Mouse (Mus musculus) cerebral cortex, adult 2 months (tissue): ENCODE results near the gene Mindy1.

Experiments used
- WGBS: fragments of 180-500 bp; shearing (Covaris S2); methylation state at CpG from one replicate; pipeline ENCODE4 v1.1.7; 2018; 5-methylcytosine and 5-hydroxymethylcytosine counted together

The Mindy1 gene

DNA sequence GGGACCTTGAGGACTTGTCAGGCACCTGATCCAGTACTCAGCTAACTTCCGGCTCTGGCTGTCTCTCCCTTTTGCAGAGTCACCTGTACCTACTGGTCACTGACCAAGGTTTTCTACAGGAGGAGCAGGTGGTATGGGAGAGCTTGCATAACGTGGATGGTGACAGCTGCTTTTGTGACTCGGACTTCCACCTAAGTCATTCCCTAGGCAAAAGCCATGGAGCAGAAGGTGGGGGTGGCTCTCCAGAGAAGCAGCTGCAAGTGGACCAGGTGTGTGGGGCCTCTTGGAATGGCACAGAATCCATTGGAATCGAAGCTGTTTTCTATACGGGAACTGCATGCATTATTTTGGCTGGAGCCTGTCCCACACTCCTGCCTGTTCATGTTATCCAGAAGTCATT is 13.6 kb downstream of the Mindy1 start:
- WGBS = 71% methylated on average over 5 of the region's 5 CpGs

DNA sequence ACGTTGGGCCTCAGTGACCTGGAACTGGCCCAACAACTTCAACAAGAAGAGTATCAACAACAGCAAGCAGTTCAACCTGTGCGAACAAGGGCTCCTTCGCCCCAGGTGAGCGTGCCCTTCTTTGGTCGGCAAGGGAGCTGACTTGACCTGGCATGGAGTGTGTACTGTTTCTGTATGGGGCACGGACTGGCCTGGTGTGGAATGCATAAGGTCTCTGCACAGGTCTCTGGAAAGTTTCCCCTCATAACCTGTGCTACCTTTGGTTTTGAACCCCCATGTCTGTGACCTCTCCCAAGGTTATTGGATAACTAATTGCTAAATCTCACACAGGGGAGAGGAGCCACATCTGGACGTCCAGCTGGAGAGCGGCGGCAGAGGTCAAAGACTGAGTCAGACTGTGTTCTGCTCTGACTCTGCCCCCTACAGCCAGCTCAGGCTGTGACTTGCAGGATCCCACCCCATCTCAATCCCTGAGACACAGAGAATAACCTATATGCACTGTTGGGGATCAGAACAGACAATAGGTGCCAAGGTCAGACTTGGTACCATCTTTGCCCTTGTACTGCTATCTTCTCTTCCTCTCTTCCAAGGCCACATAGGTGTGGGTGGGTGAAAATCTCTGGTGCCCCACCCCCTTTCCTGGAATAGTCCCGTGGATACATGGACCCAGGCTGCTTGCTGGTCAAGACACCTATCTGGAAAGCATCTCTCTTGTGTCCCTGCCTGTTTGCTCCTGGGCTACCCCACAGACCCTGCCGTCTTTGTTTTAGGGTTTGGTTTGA is 14.4 kb downstream of the Mindy1 start:
- 78% methylated on average over 11 of the region's 11 CpGs for WGBS

DNA sequence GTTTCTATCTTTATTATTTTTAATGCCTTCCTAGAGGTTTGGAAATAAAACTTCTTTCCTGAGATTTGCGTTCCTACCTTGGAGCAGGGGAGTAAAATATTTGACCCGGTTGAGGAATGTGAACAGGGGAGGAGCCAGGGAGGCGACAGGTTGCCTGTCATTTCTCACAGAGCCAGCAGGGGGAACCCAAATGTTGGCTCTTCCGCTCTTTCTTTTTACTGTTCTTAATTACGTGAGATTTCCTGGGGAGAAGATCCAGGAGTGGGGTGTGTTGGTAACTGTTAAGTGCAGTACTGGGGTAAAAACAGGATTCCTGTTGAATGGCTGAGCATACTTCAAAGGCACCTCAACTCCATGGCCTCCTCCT is 14.9 kb downstream of the Mindy1 start:
- 20% methylated on average over 5 of the region's 5 CpGs for WGBS

DNA sequence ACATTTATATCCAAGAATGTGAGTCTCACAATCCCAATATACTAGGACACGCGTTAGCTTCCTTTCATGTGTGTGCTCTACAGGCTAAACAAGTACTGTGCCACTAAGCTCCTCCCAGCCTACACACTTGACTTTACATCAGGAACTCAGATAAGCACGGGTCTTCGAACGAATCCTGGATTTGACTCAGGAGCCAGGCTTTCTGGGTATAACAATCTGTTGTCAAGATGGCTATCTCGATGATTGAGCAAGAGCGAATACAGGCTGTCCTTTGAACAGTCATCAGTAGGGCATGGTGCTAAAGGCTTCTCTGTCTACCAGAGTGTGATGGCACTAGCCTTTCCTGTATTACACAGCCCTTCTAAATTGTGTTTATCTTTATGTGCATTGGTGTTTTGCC is 16.9 kb downstream of the Mindy1 start:
- WGBS = 82% methylated on average over 7 of the region's 7 CpGs

DNA sequence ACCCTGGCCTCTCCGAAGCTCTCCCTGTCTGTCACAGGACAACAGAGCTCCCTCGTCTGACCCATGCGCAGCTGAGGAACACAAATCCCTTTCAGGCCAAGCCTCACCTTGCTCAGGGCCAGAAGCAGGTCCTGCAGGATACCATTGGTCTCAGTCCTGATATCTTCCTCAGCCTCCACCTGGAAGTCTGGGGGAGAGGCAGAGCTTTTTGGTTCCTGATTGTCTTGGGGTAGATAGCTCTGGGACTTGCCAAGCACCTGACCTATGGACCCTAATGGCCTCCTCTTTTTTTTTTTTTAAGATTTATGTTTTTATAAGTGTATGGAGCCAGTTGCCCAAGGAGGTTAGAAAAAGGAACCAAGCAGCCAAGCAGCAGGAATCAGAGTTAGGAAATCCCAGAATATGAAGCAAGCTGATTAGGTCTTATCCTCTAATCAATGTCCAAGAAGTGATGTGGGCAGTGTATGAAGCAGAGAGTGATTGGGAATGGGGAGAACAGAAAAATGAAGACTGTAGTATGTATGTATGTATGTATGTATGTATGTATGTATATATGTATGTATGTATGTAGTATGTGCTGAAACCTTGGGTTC is 20.2 kb downstream of the Mindy1 start:
- WGBS = 98% methylated on average over 3 of the region's 3 CpGs

DNA sequence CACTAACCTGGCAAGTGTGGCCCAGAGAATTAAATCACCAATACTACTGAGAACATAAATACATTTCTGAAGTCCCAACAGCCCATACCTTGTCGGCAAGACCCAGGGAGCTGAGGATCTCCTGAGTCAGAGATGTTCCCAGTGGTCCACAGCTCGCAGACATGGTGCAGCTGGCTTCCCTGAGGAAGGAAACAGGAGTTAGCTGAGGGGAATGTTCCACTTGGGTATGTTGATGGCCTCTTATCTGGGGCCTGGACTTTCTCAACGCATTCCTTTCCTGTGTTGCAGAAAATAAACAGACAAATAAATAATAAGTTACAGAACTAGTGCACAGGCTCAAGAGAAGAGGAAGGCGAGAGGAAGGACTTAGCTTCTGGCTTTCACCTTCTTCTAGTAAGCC is 25.1 kb downstream of the Mindy1 start:
- WGBS = 86% methylated on average over 4 of the region's 4 CpGs

DNA sequence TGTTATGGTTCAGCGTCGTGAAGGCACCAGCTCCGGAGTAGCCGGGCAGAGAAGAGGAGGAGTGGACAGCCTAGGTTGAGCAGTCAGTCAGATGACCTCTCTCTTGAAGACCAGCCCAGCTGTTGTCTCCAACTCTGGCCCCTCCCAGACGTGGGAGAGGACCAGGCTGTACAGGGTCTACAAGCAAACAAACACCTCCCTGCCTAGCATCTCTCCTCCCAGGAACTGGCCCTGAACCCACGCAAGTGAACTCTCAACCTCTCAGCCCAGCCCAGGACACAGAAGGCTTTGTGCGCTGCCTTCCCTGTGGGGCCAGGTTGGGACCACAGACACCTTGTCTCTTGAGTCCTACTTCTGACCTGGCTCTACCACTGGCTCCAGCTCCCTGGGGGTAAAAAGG is 26.0 kb downstream of the Mindy1 start, which contains the start of gene Anxa9:
Gene Anxa9, minus strand, starts transcription at position 77 of the 400 bp plus-strand sequence.
- WGBS = 76% methylated on average over 7 of the region's 7 CpGs

DNA sequence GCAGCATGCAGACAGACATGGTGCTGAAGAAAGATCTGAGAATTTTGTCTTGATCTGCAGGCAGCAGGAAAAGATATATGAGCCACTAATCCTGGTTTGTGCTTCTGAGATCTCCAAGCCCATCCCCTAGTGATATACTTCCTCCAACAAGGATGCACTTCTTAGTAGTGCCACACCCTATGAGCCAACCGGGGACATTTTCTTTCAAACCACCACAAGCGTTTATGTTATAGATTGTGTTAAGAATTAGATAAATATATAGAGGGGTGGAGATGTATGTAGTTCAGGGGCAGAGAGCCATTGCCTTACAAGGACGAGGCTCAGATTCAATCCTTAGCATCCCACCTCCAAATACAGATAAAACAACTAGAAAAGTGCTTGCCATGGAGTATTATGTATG is 29.4 kb downstream of the Mindy1 start:
- WGBS = 61% methylated on average over 3 of the region's 3 CpGs

DNA sequence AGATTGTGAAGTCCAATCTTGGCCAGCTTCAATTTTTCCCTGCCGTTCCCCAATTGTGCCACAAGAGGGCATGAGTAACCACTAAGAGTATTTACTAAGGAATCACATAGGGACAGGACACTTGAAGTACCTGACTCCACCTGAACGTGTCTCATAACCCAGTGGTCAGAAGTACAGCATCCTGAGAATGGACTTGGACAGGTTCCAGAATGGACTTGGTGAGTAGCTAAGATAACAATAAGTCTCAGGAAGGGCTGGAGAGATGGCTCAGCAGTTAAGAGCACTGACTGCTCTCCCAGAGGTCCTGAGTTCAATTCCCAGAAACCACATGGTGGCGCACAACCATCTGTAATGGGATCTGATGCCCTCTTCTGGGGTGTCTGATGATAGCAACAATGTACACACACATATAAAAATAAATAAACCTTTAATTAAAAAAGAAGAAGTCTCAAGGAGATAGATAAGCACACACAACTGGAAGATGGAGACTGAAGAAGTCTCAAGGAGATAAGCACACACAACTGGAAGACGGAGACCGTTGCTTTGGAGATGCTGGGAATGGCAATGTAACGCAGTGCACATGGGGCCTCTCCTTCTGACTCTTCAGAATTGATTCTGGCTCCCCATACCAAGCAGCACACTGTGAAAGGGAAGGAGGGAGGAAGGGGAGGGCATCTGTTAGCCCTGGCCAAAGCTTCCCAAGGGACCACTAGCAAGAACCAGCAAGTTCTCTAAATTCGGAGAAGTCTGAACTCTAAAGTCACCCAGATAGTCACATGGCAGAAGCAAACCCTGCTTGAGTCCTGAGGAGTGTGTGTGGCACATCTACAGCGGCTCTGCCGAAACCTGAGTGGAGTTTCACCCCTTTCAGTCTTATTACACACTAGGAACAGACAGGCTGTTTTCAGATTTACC is 30.1 kb downstream of the Mindy1 start:
- WGBS = 66% methylated on average over 9 of the region's 9 CpGs

DNA sequence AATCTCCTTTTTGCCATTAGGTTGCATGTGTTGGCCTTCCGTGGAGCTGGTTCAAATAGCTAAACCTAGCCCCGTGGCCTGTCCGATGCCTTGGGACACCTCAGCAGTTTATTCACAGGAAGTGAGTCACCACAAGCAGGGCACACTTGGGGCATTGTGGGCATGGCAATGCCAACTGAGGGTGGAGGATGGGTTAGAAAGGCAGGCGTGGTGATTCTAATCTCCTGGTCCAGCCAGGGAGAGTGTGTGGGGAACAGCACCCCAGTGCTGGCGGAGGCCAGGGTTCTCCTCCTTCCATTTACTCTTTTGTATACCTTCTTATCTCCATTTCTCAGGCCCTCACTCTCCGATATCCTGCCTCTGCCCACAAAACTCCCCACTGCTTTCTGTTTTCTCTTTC is 31.5 kb downstream of the Mindy1 start:
- 73% methylated on average over 6 of the region's 6 CpGs for WGBS

DNA sequence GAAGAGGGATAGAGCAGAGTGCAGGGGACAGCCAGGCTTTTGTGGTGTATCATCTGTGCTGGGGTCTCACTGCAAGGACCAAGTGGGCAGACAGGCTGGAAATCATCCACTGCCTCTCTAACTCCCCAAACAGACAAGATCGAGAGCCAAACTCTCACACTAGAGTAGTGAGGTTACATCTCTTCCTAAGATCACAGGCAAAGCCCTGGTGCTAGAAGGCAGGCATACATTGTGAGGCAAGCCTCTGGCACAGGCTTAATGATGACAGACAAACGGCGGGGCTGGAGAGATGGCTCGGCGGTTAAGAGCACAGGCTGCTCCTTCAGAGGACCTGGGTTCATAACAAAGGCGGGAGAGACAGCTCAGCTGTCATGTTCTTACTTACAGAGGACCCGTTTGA is 32.3 kb downstream of the Mindy1 start:
- 71% methylated on average over 7 of the region's 7 CpGs for WGBS

DNA sequence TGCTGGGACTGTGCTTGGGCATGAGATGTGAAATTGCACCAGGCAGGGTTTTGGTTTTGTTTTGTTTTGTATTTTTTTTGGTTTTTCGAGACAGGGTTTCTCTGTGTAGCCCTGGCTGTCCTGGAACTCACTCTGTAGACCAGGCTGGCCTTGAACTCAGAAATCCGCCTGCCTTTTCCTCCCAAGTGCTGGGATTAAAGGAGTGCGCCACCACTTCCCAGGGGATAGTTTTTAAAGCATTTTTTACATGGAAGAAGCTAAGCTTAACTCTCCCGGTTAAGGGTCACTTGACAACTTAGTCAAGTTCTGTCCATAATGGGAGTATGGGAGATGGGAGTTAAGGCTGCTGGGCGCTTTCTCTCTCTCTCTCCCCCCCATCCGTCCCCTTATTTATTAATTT is 32.9 kb downstream of the Mindy1 start:
- WGBS = 73% methylated on average over 6 of the region's 6 CpGs

DNA sequence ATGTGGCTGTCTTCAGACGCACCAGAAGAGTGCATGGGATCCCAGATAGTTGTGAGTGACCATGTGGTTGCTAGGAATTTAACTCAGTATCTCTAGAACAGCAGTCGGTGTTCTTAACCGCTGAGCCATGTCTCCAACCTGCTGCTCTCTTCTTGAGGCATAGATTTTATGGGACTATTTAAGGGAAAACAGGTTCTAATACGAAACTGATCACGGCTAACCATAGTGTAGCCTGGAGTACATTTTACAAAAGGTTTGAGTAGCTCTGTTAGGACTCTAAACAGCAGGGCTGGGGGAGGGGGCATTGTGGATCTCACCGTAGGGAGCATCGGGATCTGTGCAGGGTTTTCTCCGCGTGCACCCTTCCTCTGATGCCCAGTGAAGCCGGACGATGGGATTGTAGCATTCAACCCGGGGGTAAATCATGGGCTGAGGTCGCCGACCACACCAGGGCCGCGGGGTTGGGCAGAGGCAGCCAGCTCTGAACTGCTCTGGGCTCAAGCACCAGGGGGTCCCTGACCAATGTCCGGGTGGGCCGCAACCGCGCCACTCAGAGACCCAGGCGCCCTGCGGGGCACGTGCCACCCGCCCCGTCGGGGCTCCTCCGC is 33.4 kb downstream of the Mindy1 start, which contains the start of gene Cers2:
Gene Cers2, plus strand, starts transcription at position 306 of the 608 bp plus-strand sequence.
- 6% methylated on average over 27 of the region's 27 CpGs for WGBS

DNA sequence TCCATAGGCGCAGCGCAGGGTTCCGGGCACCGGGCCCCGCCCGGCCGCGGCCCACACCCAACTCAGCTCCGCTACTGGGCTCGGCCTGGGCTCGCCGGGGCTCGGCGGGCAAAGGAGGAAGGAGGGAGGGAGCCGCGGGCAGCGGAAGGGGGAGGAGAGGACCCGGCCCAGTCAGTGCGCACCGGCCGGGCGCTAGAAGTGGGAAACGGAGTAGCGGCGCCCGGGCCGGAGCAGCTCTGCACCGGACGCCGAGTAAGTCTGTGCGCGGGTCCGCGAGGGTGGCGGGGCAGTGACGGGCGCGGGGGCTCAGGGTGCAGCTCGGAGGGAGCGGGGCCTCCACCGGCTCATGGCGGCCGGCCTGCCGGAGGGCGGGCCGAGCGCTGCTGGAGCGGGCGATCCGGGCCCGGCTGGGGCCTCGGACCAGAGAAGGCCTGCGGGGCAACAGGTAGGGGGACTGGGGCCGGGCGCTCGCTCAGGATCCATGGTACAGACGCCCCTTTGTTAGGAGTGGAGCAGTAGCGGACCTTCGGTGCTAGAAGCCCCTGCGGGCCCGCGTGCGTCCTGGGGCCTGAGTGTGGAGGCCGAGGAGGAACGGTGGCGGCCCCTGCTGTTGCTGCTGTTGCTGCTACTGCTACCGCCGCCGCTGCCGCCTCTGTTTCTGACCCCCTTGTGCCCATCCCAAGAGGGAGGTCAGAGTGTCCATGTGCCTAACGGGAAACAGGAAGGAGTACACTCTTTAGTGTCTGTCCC is 34.1 kb downstream of the Mindy1 start:
- under 1% methylated on average over 69 of the region's 71 CpGs for WGBS

DNA sequence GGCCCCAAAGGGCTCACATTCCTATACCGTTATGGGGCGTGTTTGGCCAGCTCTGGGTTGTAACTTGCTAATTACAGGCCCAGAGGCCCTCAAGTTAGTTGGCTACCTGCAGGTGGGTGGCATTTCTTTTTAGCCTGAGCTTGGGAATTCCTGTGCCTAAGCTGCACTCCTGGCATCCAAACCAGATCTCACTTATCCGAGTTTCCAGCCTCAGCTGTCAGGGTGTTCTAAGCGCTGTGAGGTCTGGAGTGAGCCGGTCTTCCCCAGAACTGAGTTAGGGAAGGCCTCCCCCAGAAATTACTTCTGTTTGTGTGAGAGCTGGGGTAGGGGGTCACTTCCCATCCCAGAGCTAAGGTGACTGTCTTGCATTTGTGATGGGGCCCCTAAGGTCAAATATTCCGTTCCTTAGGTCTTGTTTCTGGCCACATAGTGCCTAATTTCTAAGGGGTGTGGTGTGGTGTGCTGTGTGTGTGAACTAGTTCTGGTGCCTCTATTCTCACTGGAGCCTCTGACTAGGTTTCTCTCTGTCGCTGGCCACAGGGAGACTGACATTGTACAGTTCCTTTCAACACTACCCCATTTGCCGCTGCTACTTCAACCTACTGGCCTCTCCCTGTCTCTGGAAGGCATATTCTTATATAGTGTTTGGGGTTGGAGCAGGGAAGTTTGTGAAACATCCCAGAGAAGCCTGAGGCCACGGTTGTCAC is 34.9 kb downstream of the Mindy1 start:
- 22% methylated on average over 9 of the region's 9 CpGs for WGBS

DNA sequence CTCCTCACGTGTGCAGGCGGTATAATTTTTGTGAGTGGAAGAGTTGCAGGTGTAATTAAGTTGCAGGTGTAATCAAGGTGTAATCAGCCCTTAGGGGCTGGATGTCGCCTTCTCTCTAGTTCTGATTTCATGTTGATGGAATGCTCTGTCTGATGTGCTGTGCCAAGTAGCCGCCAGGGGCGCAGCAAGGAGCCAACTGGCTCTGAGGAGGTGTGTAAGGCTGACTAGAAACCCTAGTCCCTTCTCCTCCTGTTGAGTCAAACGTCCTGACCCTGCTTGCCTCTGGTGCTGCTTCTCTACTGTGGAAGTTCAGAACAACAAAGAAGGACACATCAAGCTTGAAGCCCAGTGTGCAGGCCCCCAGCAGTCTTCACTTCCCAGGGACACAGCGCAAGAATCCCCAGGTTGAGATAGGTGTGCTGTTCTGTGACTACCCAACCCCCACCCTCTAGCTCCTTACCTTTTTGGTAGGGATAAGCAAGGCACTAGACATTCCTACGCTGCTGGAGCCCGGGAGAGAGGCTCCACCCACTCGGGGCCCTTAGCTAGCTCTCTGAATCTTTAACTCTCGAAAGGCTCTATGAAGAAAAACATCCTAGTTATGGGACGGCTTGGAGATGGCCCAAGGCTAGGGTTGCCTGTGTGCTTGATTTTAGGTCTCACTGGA is 36.4 kb downstream of the Mindy1 start:
- WGBS = 24% methylated on average over 12 of the region's 12 CpGs

DNA sequence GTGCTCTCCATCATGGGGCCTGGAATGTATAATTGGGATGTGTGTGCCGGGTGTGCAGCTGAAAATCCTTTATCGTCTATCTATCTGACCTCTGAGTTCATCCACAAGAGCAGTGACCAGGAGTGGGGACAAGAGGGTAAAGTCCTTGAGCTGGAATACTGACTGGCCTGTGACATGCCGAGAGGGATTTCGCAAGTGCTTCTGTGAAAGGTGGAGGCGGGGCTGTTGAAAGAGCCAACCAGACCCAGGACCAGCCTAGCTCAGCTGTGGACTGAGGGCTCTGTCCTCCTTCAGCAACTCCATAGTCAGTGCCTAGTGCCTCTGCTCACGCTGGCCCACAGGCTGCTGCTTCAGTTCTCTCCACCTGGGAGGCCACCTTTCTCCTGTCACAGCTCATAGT is 37.4 kb downstream of the Mindy1 start:
- whole genome bisulfite sequencing = 60% methylated on average over 6 of the region's 6 CpGs

DNA sequence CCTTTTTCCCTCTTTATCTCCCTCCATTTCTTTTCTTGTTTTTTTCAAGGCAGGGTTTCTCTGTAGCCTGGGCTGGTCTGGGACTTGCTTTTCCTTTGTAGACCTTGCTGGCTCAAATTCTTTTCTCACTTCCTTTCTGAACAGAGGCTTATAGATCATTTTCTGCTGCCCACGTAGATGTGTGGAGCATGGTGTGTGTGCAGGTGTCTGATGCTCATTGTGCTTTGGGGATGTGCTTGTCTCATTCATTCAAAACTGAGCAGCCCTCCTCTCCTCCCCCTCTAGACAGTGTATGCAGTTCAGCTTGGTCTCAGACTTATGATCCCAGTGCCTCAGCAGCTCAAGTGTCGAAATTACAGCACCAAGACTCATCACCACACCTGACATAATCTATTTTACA is 38.0 kb downstream of the Mindy1 start:
- 56% methylated on average over 2 of the region's 2 CpGs for WGBS

DNA sequence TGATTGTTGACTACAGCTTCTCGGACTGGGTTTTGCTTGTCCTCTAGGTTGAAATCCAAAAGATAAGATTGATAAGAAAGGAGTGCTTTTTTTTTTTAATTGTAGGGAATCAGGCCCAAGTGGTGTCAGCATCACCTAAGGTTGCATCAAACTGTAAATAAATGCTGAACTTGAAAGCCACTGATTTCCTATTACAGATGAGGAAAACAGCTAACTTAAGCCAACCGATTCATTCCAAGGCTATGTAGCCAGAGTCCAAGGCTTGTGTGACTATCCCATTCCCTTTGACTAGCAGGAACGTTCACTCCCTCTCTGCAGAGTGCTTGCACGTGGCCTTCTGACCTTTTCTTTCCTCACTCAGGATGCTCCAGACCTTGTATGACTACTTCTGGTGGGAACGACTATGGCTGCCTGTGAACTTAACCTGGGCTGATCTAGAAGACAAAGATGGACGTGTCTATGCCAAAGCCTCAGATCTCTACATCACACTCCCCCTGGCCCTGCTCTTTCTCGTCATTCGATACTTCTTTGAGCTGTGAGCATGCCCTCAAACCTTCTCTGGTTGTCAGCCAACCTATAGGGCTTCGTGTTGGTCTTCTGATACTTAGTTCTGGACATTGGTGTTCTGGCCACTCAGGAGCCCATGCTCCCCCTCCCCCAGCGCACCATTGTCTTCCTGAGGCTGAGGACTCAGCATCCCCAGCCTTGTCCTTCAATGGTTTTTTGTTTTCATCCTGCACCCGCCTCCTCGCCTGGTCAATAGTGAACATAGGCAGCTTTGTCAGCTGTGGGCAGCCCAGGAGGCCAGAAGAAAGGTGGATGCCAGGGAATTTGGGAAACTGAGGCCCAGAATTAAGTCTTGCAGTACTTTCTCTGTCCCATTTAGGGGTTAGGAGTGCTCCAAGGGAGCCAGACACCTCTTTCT is 38.8 kb downstream of the Mindy1 start:
- 68% methylated on average over 12 of the region's 12 CpGs for WGBS
